Mouse (Mus musculus) CD8-positive naive resting alpha-beta T cell, adult 57 days (primary cell): ENCODE data around the gene Zbtb34. TPM values are rescaled to one million over a fixed set of nuclear protein-coding genes. Genes with fewer than 3 reads are reported as not detected.

Experiments used
- total RNA-seq: library from RNA; stranded (reverse); gene quantifications from one replicate; pipeline ENCODE4 v1.2.4, GENCODE M21; 2023

Zbtb34 gene
- total RNA-seq, result 6.5 TPM

GRCm38 (mm10) chr2:33430771-33431699, at the start of gene Zbtb34:
Gene Zbtb34 (minus strand): TSS chr2:33431324.

GRCm38 (mm10) chr2:33468466-33469097, 37.5 kb upstream of the Zbtb34 start, which contains the start of gene Zbtb43:
Gene Zbtb43 (minus strand): TSS chr2:33468559.

GRCm38 (mm10) chr2:33370777-33371647, 60.1 kb downstream of the Zbtb34 start, which contains the start of gene Ralgps1:
Gene Ralgps1 (minus strand): TSS chr2:33371486.

Other genes with a start within 250 kb of the Zbtb34 start
- gene Angptl2, start 215.3 kb downstream of the Zbtb34 start, total RNA-seq, result 1.6 TPM
- gene Ralgps1, start 59.8 kb downstream of the Zbtb34 start, total RNA-seq, result 12.6 TPM
- gene Zbtb43, start 37.2 kb upstream of the Zbtb34 start, total RNA-seq, result 32.2 TPM
- not detected for gene Lmx1b, start 209.2 kb upstream of the Zbtb34 start, total RNA-seq